Mouse (Mus musculus): ENCODE data around the gene Cbx4.

Cbx4 gene

GRCm38 (mm10) chr11:119058041-119058995 is 27.7 kb downstream of the Cbx4 start:
- DNase-seq (ENCODE audit: extremely low spot score, low spot score), result peak; percentile 54

GRCm38 (mm10) chr11:119057291-119057690 is 28.7 kb downstream of the Cbx4 start:
- DNase-seq (ENCODE audit: extremely low spot score, low spot score), result no peak

- peak; percentile 85 for DNase-seq (ENCODE audit: extremely low spot score, low spot score)
These were observed 29.5 kb downstream of the Cbx4 start for GRCm38 (mm10) chr11:119056301-119057211.

- peak; percentile 57 for DNase-seq (ENCODE audit: extremely low spot score, low spot score)
These were observed 30.4 kb downstream of the Cbx4 start for GRCm38 (mm10) chr11:119055571-119056131.

GRCm38 (mm10) chr11:119054351-119055345 is 31.4 kb downstream of the Cbx4 start:
- DNase-seq (ENCODE audit: extremely low spot score, low spot score), result peak; percentile 59

- DNase-seq (ENCODE audit: extremely low spot score, low spot score), result no peak
These were observed 32.2 kb downstream of the Cbx4 start for GRCm38 (mm10) chr11:119053738-119054350.

- DNase-seq (ENCODE audit: extremely low spot score, low spot score), result peak; percentile 90
These were observed 32.8 kb downstream of the Cbx4 start for GRCm38 (mm10) chr11:119053257-119053670.

GRCm38 (mm10) chr11:119052661-119053256 is 33.3 kb downstream of the Cbx4 start:
- peak; percentile 64 for DNase-seq (ENCODE audit: extremely low spot score, low spot score)

- peak; percentile 50 for DNase-seq (ENCODE audit: extremely low spot score, low spot score)
These were observed 33.9 kb downstream of the Cbx4 start for GRCm38 (mm10) chr11:119051927-119052660.

- no peak for DNase-seq (ENCODE audit: extremely low spot score, low spot score)
These were observed 34.6 kb downstream of the Cbx4 start for GRCm38 (mm10) chr11:119051426-119051825.

- DNase-seq (ENCODE audit: extremely low spot score, low spot score), result no peak
These were observed 35.7 kb downstream of the Cbx4 start for GRCm38 (mm10) chr11:119050361-119050760.

- DNase-seq (ENCODE audit: extremely low spot score, low spot score), result no peak
These were observed 37.9 kb downstream of the Cbx4 start for GRCm38 (mm10) chr11:119048133-119048510.

- peak; percentile 67 for DNase-seq (ENCODE audit: extremely low spot score, low spot score)
These were observed 38.5 kb downstream of the Cbx4 start for GRCm38 (mm10) chr11:119047261-119048132.

GRCm38 (mm10) chr11:119046601-119047245 is 39.3 kb downstream of the Cbx4 start:
- DNase-seq (ENCODE audit: extremely low spot score, low spot score), result peak; percentile 72

GRCm38 (mm10) chr11:119044551-119045337 is 41.3 kb downstream of the Cbx4 start:
- peak; percentile 63 for DNase-seq (ENCODE audit: extremely low spot score, low spot score)

- DNase-seq (ENCODE audit: extremely low spot score, low spot score), result peak; percentile 62
These were observed 42.1 kb downstream of the Cbx4 start for GRCm38 (mm10) chr11:119043761-119044550.

All from neural tube, embryonic 10.5 days (tissue).